Mouse (Mus musculus) heart, embryonic 16.5 days (tissue): ENCODE results near the gene Gm27027. TPM values are rescaled to one million over a fixed set of nuclear protein-coding genes. Genes with fewer than 3 reads are reported as not detected.

Source experiments
- ATAC-seq: fragments of 200-750 bp; cut with Nextera tagmentation; replicated peaks from 2 replicates; pipeline ENCODE4 v1.8.0; 2017; ENCODE audit warnings: moderate number of reproducible peaks; ENCODE audit not compliant: insufficient read depth, low FRiP score; ENCODE audit errors: extremely low read depth
- H3K27ac ChIP-seq: fragments of 300-500 bp; sonication (generic); 2 replicates; pipeline ENCODE4 v1.5.1; 2014; ENCODE audit warnings: mild to moderate bottlenecking, low read length, control low read depth, moderate library complexity
- H3K27me3 ChIP-seq: fragments of 300-500 bp; sonication (generic); 2 replicates; pipeline ENCODE4 v1.6.1; 2014; ENCODE audit warnings: low read length, mixed read lengths; ENCODE audit not compliant: control insufficient read depth, insufficient read depth
- H3K36me3 ChIP-seq: fragments of 300-500 bp; sonication (generic); 2 replicates; pipeline ENCODE4 v1.6.1; 2014; ENCODE audit not compliant: control insufficient read depth, insufficient read depth
- H3K4me1 ChIP-seq: fragments of 300-500 bp; sonication (generic); 2 replicates; pipeline ENCODE4 v1.6.1; 2014; ENCODE audit warnings: low read length, mixed read lengths; ENCODE audit not compliant: control insufficient read depth, insufficient read depth
- H3K4me2 ChIP-seq: fragments of 300-500 bp; sonication (generic); 2 replicates; pipeline ENCODE4 v1.6.1; 2014; ENCODE audit warnings: low read depth, mild to moderate bottlenecking, control low read depth, low read length
- H3K4me3 ChIP-seq: fragments of 300-500 bp; sonication (generic); 2 replicates; pipeline ENCODE4 v1.5.1; 2014; ENCODE audit warnings: mild to moderate bottlenecking, control low read depth, low read length
- H3K9ac ChIP-seq: fragments of 300-500 bp; sonication (generic); 2 replicates; pipeline ENCODE4 v1.6.1; 2014; ENCODE audit warnings: low read length, control low read depth
- H3K9me3 ChIP-seq: fragments of 300-500 bp; sonication (generic); replicated peaks from 2 replicates; pipeline ENCODE4 v1.6.1; 2016; ENCODE audit warnings: low read length; ENCODE audit not compliant: control insufficient read depth
- WGBS: fragments of 180-500 bp; shearing (Covaris S2); extraction: QIAGEN DNeasy Blood & Tissue Kit; methylation state at CpG from one replicate; pipeline ENCODE4 v1.1.7; 2014; 5-methylcytosine and 5-hydroxymethylcytosine counted together
- polyA plus RNA-seq: library from polyadenylated mRNA; unstranded; fragments of >200 nt; fragmentation: Nextera tagmentation; extraction: Ambion mirVana; gene quantifications from 2 replicates; pipeline ENCODE4 v1.2.1, GENCODE M21; 2015

The Gm27027 gene
- polyA plus RNA-seq, 1 experiment from 2014 or later = not detected

GRCm38 (mm10) chr2:93963802-93964201 is 32.4 kb downstream of the Gm27027 start:
- 50% methylated on average over 1 of the region's 1 CpGs for WGBS
- no peak overlapping the region for H3K9ac ChIP-seq
- ATAC-seq = no peak
- no peak overlapping the region for H3K4me2 ChIP-seq
- no peaks in the 10 kb centered on the region for H3K9me3 ChIP-seq
- no peaks in the 10 kb centered on the region for H3K4me1 ChIP-seq
- H3K36me3 ChIP-seq = no peaks in the 10 kb centered on the region
- no peak overlapping the region for H3K27ac ChIP-seq
- no peak overlapping the region for H3K4me3 ChIP-seq
- no peaks in the 10 kb centered on the region for H3K27me3 ChIP-seq

- Histone ChIP-seq H3K9me3 (no peaks in the 10 kb centered on the region), H3K4me2 (no peak overlapping the region), H3K9ac (no peak overlapping the region), H3K27ac (no peak overlapping the region), H3K4me3 (no peak overlapping the region), H3K27me3 (peaks cover 11% of the 10 kb centered on the region), H3K36me3 (no peaks in the 10 kb centered on the region), H3K4me1 (no peaks in the 10 kb centered on the region)
- ATAC-seq = no peak
- WGBS = 56% methylated on average over 8 of the region's 8 CpGs
These were observed 34.4 kb downstream of the Gm27027 start for GRCm38 (mm10) chr2:93961716-93962115.

DNA sequence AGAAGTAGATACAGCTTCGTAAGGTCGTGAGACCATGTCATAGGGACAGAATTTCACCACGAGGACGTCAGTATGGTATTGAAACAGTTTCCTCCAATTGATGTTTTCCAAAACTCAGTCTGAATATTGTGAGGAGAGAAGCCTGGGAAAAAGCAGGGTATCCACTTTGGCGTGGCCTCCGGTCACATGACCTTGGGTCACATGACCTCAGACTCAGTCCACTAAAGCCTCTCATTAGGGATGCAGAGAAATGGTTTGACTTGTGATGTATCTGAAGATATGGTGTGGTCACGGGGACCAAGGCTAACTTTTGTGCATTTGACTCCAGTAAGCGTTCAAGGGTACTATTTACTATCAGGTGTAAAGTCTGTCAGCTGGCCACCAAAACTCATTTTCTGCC is 36.8 kb downstream of the Gm27027 start:
- ATAC-seq = no peak
- Histone ChIP-seq H3K4me3 (no peak overlapping the region), H3K36me3 (no peaks in the 10 kb centered on the region), H3K4me2 (no peak overlapping the region), H3K27ac (no peak overlapping the region), H3K9me3 (no peaks in the 10 kb centered on the region), H3K9ac (no peak overlapping the region), H3K27me3 (peaks cover 14% of the 10 kb centered on the region), H3K4me1 (peaks cover 5% of the 10 kb centered on the region)
- 73% methylated on average over 8 of the region's 8 CpGs for WGBS

GRCm38 (mm10) chr2:93958216-93958615 is 37.9 kb downstream of the Gm27027 start:
- WGBS = 67% methylated on average over 3 of the region's 3 CpGs
- Histone ChIP-seq H3K4me2 (no peak overlapping the region), H3K4me3 (no peak overlapping the region), H3K4me1 (peaks cover 5% of the 10 kb centered on the region), H3K9ac (no peak overlapping the region), H3K27me3 (peaks cover 21% of the 10 kb centered on the region), H3K36me3 (no peaks in the 10 kb centered on the region), H3K9me3 (no peaks in the 10 kb centered on the region), H3K27ac (no peak overlapping the region)
- ATAC-seq = no peak

GRCm38 (mm10) chr2:93957785-93958175 is 38.4 kb downstream of the Gm27027 start:
- WGBS = 65% methylated on average over 8 of the region's 8 CpGs
- Histone ChIP-seq H3K9me3 (no peaks in the 10 kb centered on the region), H3K36me3 (no peaks in the 10 kb centered on the region), H3K9ac (no peak overlapping the region), H3K4me1 (peaks cover 5% of the 10 kb centered on the region), H3K27me3 (peaks cover 21% of the 10 kb centered on the region), H3K4me2 (no peak overlapping the region), H3K27ac (no peak overlapping the region), H3K4me3 (no peak overlapping the region)
- ATAC-seq = no peak

GRCm38 (mm10) chr2:93956908-93957784 is 39.0 kb downstream of the Gm27027 start, which contains the start of gene Gm13889:
Gm13889 (minus strand) TSS chr2:93957201.
- Histone ChIP-seq H3K27ac (peak within 1 kb of the TSS; percentile 68), H3K9ac (peak within 1 kb of the TSS; percentile 89), H3K9me3 (no peaks in the 10 kb centered on the region), H3K36me3 (no peaks in the 10 kb centered on the region), H3K4me2 (peak within 1 kb of the TSS; percentile 99), H3K27me3 (peaks cover 21% of the 10 kb centered on the region), H3K4me3 (peak within 1 kb of the TSS; percentile 84), H3K4me1 (peaks cover 5% of the 10 kb centered on the region)
- ATAC-seq = peak; percentile 77
- 6% methylated on average over 46 of the region's 62 CpGs for WGBS

DNA sequence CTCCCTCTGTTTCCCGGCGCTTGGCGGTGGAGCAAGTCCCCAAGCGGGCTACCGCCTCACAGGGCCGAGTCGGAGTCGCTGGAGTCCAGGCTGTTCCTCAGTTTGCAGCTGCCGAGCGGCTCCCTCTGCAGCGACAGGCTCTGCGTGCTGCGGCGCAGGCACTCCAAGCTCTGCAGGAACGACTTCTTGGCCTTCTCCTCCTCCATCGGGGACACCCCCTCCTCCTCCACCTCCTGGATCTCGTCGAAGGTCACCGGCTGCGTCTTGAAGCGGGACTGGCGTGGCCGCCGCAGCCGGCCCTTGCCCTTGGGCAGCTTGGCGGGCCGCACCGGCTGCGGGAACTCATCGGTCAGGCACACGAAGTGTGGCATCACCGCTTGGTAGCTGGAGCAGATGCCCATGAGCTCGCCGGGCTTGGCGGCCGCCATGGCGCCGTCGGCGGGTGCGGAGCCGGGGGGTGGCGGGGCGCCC is 39.8 kb downstream of the Gm27027 start:
- Histone ChIP-seq H3K9ac (peak overlapping the region; percentile 89), H3K27me3 (peaks cover 21% of the 10 kb centered on the region), H3K4me1 (peaks cover 5% of the 10 kb centered on the region), H3K9me3 (no peaks in the 10 kb centered on the region), H3K27ac (peak overlapping the region; percentile 68), H3K36me3 (no peaks in the 10 kb centered on the region), H3K4me2 (peak overlapping the region; percentile 99), H3K4me3 (peak overlapping the region; percentile 84)
- ATAC-seq = peak; percentile 60
- under 1% methylated on average over 42 of the region's 44 CpGs for WGBS

- peak overlapping the region; percentile 89 for H3K9ac ChIP-seq
- peaks cover 5% of the 10 kb centered on the region for H3K4me1 ChIP-seq
- H3K27me3 ChIP-seq = peaks cover 21% of the 10 kb centered on the region
- no peak for ATAC-seq
- H3K9me3 ChIP-seq = no peaks in the 10 kb centered on the region
- under 1% methylated on average over 31 of the region's 31 CpGs for WGBS
- H3K27ac ChIP-seq = peak overlapping the region; percentile 68
- peak overlapping the region; percentile 99 for H3K4me2 ChIP-seq
- H3K36me3 ChIP-seq = no peaks in the 10 kb centered on the region
- H3K4me3 ChIP-seq = peak overlapping the region; percentile 84
These were observed 40.3 kb downstream of the Gm27027 start for GRCm38 (mm10) chr2:93955886-93956285.
